Mouse (Mus musculus) mature B cell (primary cell): Measurements from ENCODE around the gene Themis2.
"Not testable (repeated sequence)": the region's sequence is repeated elsewhere in the genome, so short reads cannot be mapped to it uniquely, and the experiment has no call there.

Experiments used
- in situ Hi-C: fragments of 300-500 bp; cut with MboI; formaldehyde crosslinking; loops from 2 replicates; pipeline ENCODE4 v1.14.3; 2019

Gene Themis2

DNA sequence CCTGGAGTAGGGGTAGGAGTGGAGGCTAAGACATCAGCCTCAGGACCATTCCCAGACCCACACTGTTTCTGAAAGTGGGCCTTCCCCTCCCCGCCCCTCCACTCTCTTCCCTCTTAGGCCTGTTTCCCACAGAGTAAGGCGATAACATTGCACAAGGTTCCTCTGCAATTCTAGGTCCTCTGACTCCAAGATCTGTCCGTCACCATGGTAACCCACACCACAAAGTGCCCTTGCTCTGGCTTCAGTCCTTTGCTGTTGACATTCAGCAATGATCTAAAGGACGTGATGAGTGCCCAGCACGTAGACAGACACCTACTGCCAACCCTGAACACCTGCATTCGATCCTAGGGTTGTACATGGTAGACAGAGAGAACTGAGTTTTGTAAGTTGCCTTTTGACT lies 43.2 kb downstream of the Themis2 start:
- in situ Hi-C loops = no loop called here

DNA sequence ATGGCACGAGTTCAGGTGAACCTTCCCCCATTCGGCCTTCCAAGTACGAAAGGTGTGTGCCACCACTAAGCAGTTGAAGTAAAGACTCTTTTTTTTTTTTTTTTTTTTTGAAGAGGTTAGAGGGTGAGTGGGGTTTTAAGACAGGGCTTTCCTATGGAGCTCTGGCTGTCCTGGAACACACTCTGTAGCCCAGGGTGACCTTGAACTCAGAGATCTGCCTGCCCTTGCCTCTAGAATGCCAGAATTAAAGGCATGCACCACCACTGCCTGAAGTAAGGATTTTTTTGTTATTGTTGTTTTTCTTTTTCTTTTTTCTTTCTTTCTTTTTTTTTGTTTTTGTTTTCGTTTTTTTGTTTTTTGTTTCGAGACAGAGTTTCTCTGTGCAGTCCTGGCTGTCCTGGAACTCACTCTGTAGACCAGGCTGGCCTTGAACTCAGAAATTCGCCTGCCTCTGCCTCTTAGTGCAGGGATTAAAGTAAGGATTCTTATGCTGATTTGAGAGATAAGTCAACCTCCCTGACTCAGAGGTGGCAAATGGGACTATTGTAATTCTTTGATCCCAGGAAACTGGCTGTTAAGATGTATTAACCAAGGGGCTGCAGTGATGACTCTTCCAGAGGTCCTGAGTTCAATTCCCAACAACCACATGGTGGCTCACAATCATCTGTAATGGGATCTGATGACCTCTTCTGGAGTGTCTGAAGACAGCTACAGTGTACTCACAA lies 46.8 kb downstream of the Themis2 start:
- in situ Hi-C loops = no loop called here

DNA sequence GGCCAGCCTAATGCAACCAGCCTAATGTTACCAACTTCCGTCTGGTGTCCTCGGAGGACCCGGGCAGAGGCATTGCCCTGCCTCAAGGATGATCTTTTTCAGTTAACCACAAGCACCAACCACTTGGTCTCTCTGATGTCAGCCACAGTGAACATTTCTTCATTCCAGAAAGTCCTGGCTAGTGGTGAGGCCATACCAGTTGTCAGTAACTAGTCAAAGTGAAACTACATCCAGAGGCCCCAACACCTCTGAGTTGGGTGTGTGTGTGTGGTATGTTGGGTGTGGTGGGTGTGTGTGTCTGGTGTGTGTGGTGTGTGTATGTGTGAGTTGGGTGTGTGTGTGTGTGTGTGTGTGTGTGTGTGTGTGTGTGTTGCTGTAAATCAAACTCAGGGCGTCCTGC lies 47.4 kb downstream of the Themis2 start:
- in situ Hi-C loops = no loop called here

DNA sequence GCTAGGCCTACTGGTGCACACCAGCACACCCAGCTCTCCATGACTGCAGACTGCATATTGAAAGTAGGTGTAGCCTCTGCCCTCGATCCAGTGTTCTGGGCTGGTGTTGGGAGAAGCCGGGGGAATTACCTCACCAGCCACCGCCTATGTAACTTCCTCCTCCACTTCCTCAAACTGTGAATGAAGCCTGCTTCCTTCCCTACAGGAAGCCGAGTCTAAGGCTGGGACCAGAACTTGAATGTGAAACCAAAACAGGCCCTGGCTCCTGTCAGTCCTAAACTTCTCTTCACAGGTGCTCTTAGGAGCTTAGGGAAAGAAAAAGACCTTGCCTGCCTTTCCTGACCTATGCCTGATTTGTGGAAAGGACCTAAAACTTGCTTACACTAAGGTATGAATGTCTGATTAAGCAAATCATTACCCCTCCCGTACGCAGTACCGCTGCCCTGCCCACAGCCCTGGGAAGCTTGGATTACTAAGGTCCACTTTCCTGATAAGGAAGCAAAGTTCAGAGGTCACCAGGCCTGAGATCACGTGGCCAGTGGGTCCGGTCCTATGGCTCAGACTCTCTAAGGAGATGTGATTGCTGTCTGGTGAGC lies 48.4 kb downstream of the Themis2 start:
- in situ Hi-C loops = no loop called here

DNA sequence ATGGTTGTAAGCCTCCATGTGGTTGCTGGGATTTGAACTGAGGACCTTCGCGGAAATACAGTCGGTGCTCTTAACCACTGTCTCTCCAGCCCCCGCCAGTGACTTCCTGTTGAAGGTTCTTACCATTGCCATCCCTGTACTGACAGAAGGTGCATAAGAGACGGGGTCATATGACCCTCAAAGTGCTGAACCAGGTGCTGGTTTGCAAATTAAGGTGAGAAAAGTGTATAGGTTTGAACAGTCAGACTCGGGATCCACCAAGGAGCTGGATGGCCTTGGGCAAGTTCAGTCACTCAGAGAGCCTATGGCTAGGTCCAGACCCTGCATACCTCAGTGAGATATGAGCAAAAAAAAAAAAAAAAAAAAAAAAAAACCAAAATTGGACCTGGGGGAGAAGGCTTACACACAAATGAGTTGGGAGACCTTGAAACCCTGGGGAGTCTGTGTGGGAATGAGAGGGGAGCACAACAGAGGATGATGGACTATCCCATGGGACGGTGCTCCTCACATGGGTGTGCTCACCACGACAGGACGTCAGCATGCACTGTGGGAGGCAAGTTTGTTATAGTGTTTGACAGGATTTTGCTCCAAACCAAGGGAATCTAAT lies 49.2 kb downstream of the Themis2 start:
- in situ Hi-C loops = no loop called here

DNA sequence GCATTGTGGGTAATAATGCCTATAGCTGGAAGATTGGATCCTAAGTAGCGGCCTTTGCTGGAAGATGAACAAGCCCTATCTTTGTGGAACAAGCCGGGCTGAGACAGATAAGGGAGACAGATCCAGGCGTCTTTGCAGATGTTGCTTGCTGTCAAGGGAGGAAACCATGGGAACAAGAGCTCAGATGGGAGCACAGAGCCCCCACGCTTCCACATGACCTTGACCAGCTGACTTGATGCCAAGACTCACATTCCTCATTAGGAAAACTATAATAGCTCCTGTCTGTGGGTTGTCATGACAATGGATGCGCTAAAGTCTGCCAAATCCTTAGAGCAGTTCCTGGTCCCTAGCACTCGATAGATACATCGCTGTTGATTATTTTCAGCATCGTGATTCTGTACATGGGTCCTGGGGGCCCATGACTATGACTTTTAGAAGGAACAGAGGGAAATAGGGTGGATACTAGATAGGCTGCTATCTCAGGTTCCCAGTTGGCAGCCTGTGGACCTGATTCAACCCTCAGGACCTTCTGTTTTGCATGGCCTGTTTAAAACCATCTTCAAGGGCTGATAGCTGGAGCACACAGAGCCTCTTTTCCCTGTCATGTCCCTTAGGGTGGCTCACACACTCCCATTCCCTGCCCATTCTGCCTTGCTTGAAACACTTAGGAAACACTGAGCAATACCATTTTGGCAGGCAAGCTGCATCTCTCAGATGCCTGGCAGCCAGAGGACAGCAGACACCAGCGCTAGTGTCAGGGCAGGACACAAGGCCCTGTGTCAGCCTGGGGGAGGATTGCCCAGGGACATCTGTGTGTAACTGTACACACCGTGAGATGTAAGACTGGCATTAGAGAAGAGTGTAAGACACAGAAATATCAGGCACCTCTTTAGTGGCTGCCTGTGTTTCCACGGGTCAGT lies 51.9 kb downstream of the Themis2 start:
- in situ Hi-C loops = no loop called here

DNA sequence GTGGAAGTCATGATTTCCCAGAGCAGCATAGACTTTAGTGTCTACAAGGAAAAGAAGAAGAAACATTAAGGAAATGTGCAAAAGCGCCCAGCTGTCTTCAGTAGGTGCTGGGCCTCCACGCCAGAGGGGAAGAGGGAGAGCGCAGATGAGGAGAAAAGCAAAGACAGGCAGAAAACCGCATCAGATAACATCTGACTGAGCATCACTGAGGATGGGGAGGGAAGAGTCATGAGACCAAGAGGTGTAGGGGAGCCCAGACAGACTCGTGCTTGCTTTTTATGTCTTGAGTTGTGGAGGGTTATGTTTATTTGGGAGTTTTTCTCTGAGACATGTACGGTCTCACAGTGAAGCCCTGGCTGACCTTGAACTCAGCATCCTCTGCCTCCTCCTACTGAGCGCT lies 54.7 kb downstream of the Themis2 start:
- in situ Hi-C loops = no loop called here

DNA sequence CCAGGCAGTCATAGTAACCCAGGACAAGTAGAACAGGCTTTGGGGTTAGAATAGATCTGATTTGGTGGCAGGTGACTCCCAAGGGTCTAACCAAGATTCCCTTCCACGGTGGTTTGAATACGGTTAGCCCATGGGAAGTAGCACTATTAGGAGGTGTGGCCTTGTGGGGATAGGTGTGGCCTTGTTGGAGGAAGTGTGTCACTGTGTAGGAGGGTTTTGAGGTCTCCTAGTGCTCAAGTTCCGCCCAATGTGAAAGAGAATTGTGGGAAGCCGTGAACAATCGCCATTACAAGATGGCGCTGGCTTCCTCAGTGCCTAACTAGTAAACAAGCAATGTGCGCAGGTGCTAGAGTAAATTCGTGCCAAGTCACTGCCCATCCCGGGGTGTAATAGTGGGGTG lies 59.0 kb downstream of the Themis2 start:
- in situ Hi-C loops = not testable (repeated sequence)

DNA sequence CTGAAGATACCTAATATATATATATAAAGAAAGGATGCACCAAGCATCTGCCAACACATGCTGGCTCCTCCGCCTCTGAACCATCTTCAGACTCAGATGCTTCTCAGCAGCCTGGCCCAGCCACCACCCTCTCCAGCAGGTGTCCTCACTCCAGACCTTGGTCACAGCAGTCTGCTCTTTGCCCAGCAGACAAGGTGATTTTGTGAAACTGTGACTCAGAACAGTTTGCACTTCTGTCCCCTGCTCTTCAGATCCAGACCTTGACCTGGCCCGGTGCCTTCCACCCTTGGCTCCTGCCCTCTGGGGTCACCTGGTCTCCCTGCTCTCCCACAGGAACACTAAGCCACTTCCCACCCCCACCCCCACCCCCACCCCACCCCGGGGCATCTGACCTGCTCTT lies 60.3 kb downstream of the Themis2 start:
- in situ Hi-C loops = no loop called here

DNA sequence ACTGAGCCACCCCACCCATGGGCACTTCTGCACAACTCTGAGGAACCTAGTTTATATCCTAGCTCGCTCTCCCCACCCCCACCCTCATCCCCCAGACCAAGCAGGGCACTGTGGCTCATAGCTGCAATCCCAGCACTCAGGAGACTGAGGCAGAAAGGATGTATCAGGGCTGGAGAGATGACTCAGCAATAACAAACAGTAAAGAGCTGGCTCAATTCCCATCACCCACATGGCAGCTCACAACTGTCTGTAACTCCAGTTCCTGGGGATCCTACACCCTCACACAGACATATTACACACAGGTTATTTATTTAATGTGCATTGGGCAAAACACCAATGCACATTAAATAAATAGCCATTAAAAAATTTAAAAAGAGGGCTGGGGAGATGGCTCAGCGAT lies 60.8 kb downstream of the Themis2 start:
- in situ Hi-C loops = no loop called here

DNA sequence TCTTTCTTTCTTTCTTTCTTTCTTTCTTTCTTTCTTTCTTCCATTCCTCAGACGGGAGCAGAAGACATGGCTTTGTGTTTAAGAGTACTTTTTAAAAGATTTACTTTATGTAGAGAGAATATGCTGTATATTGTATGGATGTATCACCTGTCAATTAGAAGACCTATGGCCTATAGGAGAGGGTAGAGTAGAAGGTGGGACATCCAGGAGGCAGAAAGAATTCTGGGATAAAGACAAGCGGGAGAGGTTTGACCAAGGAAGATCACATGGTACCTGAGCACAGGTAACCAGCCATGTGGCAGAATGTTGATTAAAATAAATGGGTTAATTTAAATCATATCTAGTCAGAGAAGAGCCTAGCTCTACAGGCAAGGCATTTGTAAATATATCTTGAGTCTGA lies 61.4 kb downstream of the Themis2 start:
- in situ Hi-C loops = no loop called here

DNA sequence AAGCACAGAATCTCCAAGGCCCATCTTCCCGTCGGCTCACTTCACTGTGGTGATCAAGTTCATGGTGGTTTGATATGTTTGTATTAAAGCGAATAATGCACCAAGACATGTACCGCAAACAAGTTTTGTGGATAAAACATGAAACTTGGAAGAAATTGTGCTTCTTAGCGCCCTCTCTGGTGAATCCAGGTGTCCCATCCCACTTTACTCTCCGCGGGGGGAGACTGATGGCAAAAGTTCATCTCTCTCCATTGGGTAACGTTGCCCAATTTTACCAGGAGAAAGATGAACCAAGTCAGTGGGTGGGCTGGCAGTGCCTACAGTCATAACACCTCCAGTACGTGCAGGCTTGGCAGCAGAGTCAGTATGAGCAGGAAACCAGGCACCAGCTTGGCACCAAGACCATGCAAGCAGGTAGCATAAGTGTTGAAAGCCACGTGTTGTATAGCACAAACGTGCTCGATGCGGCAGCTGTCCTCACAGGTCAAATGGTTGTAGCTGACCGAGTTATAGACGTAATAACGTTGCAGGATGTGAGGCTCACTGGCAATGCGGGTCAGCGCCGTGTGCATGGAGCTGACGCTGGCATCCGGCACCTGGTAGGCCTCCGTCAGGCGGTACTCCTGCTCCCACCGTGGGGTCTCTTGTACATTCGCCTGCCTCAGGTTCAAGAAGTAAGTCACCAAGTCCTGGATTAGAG lies 63.0 kb downstream of the Themis2 start:
- in situ Hi-C loops = no loop called here

DNA sequence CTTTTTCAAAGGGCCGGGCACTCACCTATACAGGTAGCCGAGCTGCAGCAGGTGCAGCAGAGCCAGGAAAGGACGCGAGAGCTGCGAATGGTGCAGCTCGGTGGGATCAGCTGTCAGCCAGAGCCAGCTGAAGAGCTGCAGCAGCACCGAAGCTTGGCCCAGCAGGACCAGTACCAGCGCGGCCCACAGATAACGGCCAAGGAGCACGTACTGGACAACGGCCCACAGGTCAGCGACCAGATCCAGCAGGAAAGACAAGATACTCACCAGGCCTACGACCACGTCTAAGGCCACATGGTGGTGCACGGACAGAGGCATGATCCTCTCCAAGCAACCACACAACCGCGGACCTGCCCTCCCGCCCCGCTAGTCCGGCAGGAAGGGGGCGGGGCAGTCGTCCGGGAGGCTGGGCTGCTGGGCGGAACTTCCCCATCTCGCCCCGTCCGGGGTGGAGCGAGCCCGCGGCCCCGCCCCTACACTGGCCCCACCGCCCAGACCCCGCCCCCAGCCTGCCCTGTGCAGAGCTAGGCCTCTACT lies 64.0 kb downstream of the Themis2 start, which contains the start of gene Xkr8:
Gene Xkr8, minus strand, starts transcription at position 399 of the 537 bp plus-strand sequence.
- in situ Hi-C loops = no loop called here
